Mouse (Mus musculus): ENCODE results near the gene Gpd1l. TPM values are rescaled to one million over a fixed set of nuclear protein-coding genes. Genes with fewer than 3 reads are reported as not detected.
A peak's percentile ranks its signal among the peaks of the same experiment; 100 is the strongest.
"Not testable (repeated sequence)": the region's sequence is repeated elsewhere in the genome, so short reads cannot be mapped to it uniquely, and the experiment has no call there.

Gene Gpd1l
- polyA plus RNA-seq, 2 experiments = 3.4 to 4.6 TPM

- Histone ChIP-seq H3K4me1 (replicated peaks; ENCODE audit: control insufficient read depth in 2 of 2, insufficient read depth in 2 of 2, low read length in 1 of 2) (no peaks in the 10 kb centered on the region), H3K27ac (no peak overlapping the region), H3K4me2 (ENCODE audit: low read depth) (peak overlapping the region; percentile 62), H3K27me3 (ENCODE audit: control insufficient read depth, insufficient read depth, low read length) (peaks cover 29% of the 10 kb centered on the region), H3K4me3 (ENCODE audit: insufficient read depth in 1 of 2, low read depth in 2 of 2, low read length in 2 of 2) (peak overlapping the region; percentile 13 to 53; a peak in 3 of 4 replicates), H3K36me3 (replicated peaks; ENCODE audit: control insufficient read depth, insufficient read depth, low read depth) (no peaks in the 10 kb centered on the region), H3K9ac (replicated peaks) (no peak overlapping the region), H3K9me3 (ENCODE audit: control insufficient read depth, low read length) (no peaks in the 10 kb centered on the region)
- TF ChIP-seq EP300 (IDR thresholded peaks at IDR 0.05; ENCODE audit: low read depth) (no peak), CTCF (IDR thresholded peaks at IDR 0.05; ENCODE audit: low read depth) (no peak)
- WGBS (ENCODE audit: insufficient replicate concordance) = 7% methylated on average over 30 of the region's 31 CpGs
- DNase-seq (ENCODE audit: low read depth in 3 of 3, low spot score in 3 of 3) (no peak), ATAC-seq (ENCODE audit: insufficient read depth) (no peak)
These were observed 43.9 kb upstream of the Gpd1l start for GRCm38 (mm10) chr9:114977461-114978280.

GRCm38 (mm10) chr9:114966286-114966685, 32.5 kb upstream of the Gpd1l start:
- not testable (repeated sequence) for H3K9me3 ChIP-seq (ENCODE audit: control insufficient read depth, low read length); ATAC-seq (ENCODE audit: insufficient read depth); H3K4me2 ChIP-seq (ENCODE audit: low read depth); DNase-seq (ENCODE audit: low read depth in 3 of 3, low spot score in 3 of 3); H3K27ac ChIP-seq; H3K9ac ChIP-seq (replicated peaks); H3K4me3 ChIP-seq (ENCODE audit: insufficient read depth in 1 of 2, low read depth in 2 of 2, low read length in 2 of 2); H3K4me1 ChIP-seq (replicated peaks; ENCODE audit: control insufficient read depth in 2 of 2, insufficient read depth in 2 of 2, low read length in 1 of 2); H3K36me3 ChIP-seq (replicated peaks; ENCODE audit: control insufficient read depth, insufficient read depth, low read depth); H3K27me3 ChIP-seq (ENCODE audit: control insufficient read depth, insufficient read depth, low read length)
- 73% methylated on average over 7 of the region's 7 CpGs for WGBS (ENCODE audit: insufficient replicate concordance)

GRCm38 (mm10) chr9:114964093-114964492, 30.3 kb upstream of the Gpd1l start:
- ATAC-seq (ENCODE audit: insufficient read depth) (no peak), DNase-seq (ENCODE audit: low read depth in 3 of 3, low spot score in 3 of 3) (no peak)
- H3K27ac ChIP-seq = no peak overlapping the region
- no peak for TF ChIP-seq EP300 (IDR thresholded peaks at IDR 0.05; ENCODE audit: low read depth)
- TF ChIP-seq CTCF (IDR thresholded peaks at IDR 0.05; ENCODE audit: low read depth) = no peak
- H3K27me3 ChIP-seq (ENCODE audit: control insufficient read depth, insufficient read depth, low read length) = no peaks in the 10 kb centered on the region
- no peaks in the 10 kb centered on the region for H3K4me1 ChIP-seq (replicated peaks; ENCODE audit: control insufficient read depth in 2 of 2, insufficient read depth in 2 of 2, low read length in 1 of 2)
- H3K4me3 ChIP-seq (ENCODE audit: insufficient read depth in 1 of 2, low read depth in 2 of 2, low read length in 2 of 2) = no peak overlapping the region
- WGBS (ENCODE audit: insufficient replicate concordance) = 44% methylated on average over 3 of the region's 3 CpGs
- no peaks in the 10 kb centered on the region for H3K9me3 ChIP-seq (ENCODE audit: control insufficient read depth, low read length)
- H3K4me2 ChIP-seq (ENCODE audit: low read depth) = no peak overlapping the region
- H3K9ac ChIP-seq (replicated peaks) = no peak overlapping the region
- H3K36me3 ChIP-seq (replicated peaks; ENCODE audit: control insufficient read depth, insufficient read depth, low read depth) = no peaks in the 10 kb centered on the region

- no peak for DNase-seq (ENCODE audit: low read depth in 3 of 3, low spot score in 3 of 3)
- Histone ChIP-seq H3K4me1 (replicated peaks; ENCODE audit: control insufficient read depth in 2 of 2, insufficient read depth in 2 of 2, low read length in 1 of 2) (no peaks in the 10 kb centered on the region), H3K27me3 (ENCODE audit: control insufficient read depth, insufficient read depth, low read length) (no peaks in the 10 kb centered on the region), H3K4me3 (ENCODE audit: insufficient read depth in 1 of 2, low read depth in 2 of 2, low read length in 2 of 2) (no peak overlapping the region), H3K9me3 (ENCODE audit: control insufficient read depth, low read length) (no peaks in the 10 kb centered on the region), H3K36me3 (replicated peaks; ENCODE audit: control insufficient read depth, insufficient read depth, low read depth) (no peaks in the 10 kb centered on the region), H3K27ac (no peak overlapping the region), H3K4me2 (ENCODE audit: low read depth) (no peak overlapping the region), H3K9ac (replicated peaks) (no peak overlapping the region)
- ATAC-seq (ENCODE audit: insufficient read depth) = no peak
- WGBS (ENCODE audit: insufficient replicate concordance) = 52% methylated on average over 6 of the region's 6 CpGs
- TF ChIP-seq CTCF (IDR thresholded peaks at IDR 0.05; ENCODE audit: low read depth) (no peak), EP300 (IDR thresholded peaks at IDR 0.05; ENCODE audit: low read depth) (no peak)
These were observed 27.1 kb upstream of the Gpd1l start for GRCm38 (mm10) chr9:114960844-114961243.

GRCm38 (mm10) chr9:114960043-114960789, 26.4 kb upstream of the Gpd1l start:
- H3K27ac ChIP-seq = no peak overlapping the region
- H3K9ac ChIP-seq (replicated peaks) = no peak overlapping the region
- DNase-seq (ENCODE audit: low read depth in 3 of 3, low spot score in 3 of 3) = no peak
- whole genome bisulfite sequencing (ENCODE audit: insufficient replicate concordance) = 38% methylated on average over 4 of the region's 4 CpGs
- no peak overlapping the region for H3K4me3 ChIP-seq (ENCODE audit: insufficient read depth in 1 of 2, low read depth in 2 of 2, low read length in 2 of 2)
- no peaks in the 10 kb centered on the region for H3K9me3 ChIP-seq (ENCODE audit: control insufficient read depth, low read length)
- no peaks in the 10 kb centered on the region for H3K36me3 ChIP-seq (replicated peaks; ENCODE audit: control insufficient read depth, insufficient read depth, low read depth)
- no peak for ATAC-seq (ENCODE audit: insufficient read depth)
- no peaks in the 10 kb centered on the region for H3K4me1 ChIP-seq (replicated peaks; ENCODE audit: control insufficient read depth in 2 of 2, insufficient read depth in 2 of 2, low read length in 1 of 2)
- H3K4me2 ChIP-seq (ENCODE audit: low read depth) = no peak overlapping the region
- H3K27me3 ChIP-seq (ENCODE audit: control insufficient read depth, insufficient read depth, low read length) = no peaks in the 10 kb centered on the region
- TF ChIP-seq CTCF (IDR thresholded peaks at IDR 0.05; ENCODE audit: low read depth) (no peak), EP300 (IDR thresholded peaks at IDR 0.05; ENCODE audit: low read depth) (no peak)

Measured in liver, embryonic 14.5 days (tissue).